Mouse (Mus musculus): Measurements from ENCODE around the gene Taok3.
A peak's percentile ranks its signal among the peaks of the same experiment; 100 is the strongest.
"Not testable (repeated sequence)": the region's sequence is repeated elsewhere in the genome, so short reads cannot be mapped to it uniquely, and the experiment has no call there.

The Taok3 gene

DNA sequence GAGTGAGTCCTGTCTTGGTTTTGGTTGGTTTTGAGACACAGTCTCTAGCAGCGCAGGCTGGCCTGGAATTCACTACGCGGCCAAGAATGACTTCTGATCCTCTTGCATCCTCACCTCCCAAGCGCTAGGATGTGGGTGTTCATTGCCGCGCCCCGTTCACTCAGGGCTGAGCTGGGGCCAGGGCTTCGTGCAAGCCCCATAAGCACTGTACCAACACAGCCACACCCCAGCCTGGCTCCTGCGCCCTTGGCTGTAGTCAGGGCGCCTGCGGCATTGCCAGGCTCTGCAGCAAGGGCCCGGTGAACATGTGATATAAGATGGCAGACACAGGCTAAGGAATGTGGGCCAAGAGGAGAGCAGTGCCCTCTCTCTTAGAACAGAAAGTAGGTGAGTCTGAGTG is 149.5 kb downstream of the Taok3 start:
- DNase-seq: no peak

DNA sequence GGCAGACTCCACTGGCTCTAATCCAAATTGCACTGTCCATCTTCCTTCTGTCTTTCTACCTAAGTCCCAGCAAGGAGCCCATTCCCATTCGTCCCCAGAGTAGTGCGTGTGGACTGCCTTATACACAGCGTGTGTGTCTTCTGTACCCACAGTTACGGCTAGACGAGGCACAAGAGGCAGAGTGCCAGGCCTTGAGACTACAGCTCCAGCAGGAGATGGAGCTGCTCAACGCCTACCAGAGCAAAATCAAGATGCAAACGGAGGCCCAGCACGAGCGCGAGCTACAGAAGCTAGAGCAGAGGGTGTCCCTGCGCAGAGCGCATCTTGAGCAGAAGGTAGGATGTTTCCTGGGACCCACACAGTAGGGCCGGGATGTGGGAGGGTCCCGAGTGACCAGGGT is 152.0 kb downstream of the Taok3 start:
- DNase-seq: no peak

DNA sequence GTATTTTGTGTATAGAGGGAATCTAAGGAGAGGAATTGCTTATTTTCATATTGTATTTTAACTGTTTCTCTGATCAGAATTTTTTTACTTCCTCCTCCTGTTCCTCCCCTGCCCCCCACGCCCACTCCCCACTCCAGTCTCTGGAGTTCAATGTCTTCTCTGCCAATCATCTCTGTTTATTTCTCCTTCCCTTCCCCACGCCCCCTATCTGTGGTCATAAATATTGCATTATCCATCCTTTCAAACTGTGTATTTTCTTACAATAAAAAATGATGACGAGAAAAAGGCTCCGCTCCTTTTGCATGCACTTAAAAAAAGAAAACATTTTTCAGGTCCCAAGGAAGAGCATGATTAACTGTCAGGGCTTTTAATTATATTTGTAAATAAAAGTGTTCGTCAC is 154.9 kb downstream of the Taok3 start:
- DNase-seq: no peak

DNA sequence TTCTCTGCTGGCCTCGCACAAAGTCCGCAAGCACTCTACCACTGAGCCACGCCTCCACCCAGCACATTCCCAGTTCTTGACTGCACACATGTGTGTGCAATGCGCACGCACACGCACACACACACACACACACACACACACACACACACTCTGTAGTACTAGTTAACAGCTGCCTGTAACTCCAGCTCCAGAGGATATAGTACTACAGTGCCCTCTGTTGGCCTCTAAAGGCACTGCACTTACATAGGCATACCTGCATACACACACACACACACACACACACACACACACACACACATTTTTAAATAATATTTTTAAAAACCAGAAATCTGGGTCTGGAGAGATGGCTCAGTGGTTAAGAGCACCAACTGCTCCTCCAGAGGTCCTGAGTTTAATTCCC is 157.9 kb downstream of the Taok3 start:
- no peak for DNase-seq

DNA sequence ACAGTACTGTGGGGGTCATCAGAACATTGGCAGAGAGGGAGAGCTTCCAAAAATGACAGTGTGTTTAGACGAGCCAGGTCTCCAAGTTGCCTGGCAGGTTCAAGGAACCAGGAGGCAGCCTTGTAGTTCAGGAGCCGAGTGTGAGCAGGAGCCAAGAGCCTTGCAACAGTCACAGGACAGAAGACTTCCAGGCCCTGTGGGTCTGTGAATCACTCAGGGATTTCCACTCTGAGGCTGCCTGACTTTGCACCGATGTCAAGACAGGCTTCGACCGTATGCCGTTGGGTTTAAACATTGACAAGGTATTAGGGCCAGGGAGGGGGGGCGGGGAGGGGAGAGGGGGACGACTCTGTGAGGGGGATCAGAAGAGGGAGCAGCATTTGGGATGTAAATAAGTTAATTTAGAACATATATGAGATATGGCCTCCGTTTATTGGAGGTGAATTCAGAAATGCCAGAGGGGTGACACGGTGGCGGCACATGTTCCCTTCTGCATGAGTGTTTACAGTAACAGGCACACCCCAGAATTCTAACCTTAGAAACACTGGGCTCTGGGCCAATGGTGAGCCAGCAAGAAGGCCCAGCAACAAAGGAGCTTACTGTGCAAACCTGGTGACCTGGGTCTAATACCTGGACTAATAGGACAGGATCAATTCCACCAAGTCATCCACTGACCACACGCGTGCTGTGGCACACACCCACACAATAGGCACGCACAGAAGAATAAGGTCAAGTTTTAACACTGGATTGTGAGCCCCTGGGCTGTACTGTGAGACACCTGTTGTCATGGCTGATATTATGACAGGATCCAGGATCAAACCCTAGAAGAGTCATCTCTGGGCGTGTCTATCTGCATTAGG is 159.1 kb downstream of the Taok3 start:
- DNase-seq: peak; percentile 83 to 89

DNA sequence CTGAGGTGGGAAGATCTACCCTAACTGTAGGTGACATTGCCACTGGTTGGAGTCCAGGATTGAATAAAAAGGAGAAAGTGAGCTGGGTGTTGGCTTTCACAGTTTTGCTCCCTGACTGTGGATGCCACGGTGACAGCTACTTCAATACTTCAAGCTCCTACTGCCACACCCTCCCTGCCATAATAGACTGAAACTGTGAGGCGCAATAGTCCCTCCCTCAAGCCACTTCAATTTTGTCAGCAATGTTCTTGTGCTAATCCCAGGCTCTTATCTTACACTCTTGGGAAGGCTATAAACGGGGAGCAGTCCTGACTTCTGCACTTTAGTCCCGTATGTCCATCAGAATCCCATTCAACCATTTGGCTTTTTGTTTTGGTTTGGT is 159.7 kb downstream of the Taok3 start:
- DNase-seq: peak; percentile 28 to 61

DNA sequence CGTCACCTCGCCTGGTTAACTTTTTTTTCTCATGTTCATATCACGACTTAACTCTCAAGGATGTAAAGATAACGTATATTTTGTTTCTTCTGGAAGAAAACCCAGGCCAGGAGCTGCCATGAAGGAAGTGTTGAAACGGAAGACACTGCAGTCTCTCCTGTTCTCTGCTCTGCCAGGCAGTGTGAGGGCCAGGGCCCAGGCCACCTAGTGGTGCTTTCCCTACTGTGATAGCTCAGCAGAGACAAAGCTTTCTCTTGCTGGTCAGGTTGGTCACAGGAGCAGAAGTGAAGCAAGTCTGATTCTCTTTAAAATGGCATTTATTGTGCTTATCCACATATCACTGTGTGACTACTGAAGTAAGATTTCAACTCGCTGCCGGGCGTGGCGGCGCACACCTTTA is 161.6 kb downstream of the Taok3 start:
- no peak for DNase-seq

DNA sequence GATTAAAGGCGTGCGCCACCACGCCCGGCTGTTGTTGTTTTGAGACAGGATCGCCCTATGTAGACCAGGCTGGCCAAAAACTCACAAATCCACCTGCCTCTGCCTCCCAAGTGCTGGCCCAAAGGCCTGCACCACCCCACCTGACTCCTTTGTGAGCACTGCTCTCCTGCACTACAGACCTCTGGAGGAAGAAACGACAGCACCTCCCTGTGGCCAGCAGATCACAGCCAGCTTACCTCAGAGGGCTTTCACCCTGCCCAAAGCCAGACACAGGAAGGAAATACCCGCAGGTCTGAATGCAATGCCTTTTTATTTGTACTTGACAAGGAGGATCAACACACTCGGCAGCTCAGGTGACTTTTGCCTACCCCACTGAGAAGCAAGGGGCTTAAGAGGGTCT is 162.4 kb downstream of the Taok3 start:
- DNase-seq: no peak

DNA sequence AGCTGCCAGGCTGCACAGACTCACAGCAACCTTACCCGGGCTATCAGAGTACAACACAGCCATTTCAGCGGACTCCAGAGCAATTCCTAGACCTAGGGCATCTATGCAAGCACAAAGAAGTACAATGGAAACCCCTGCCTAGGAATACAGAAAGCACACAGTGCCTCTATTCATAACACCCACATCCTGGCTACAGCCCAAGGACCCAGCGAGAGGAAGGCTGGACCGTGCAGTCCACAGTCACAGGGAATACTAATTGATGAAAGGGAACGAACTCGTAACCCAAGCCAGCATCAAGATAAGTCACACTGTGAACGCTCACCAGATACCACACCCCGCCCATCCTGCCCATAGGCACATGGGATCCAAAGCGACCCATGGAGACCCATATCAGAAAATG is 164.1 kb downstream of the Taok3 start:
- DNase-seq: no peak

DNA sequence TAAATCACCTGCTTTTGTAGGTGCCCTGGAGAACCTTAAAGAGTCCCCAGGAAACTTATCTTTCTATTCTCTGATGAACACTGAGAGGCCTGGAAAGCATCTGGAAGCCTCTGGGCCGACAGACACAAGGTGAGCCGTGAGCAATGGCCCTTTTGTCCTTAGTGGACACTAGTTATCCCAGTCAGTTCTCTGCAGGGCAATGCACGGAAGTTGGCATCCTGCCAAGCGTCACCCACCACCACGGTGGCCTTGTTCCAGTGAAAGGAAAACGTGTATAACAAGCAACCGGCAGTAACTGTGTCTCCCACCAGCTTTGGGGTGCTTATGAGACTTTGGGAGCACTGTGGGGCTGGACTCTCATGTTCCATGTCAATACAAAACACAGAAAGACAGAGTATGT is 164.8 kb downstream of the Taok3 start:
- DNase-seq: no peak

DNA sequence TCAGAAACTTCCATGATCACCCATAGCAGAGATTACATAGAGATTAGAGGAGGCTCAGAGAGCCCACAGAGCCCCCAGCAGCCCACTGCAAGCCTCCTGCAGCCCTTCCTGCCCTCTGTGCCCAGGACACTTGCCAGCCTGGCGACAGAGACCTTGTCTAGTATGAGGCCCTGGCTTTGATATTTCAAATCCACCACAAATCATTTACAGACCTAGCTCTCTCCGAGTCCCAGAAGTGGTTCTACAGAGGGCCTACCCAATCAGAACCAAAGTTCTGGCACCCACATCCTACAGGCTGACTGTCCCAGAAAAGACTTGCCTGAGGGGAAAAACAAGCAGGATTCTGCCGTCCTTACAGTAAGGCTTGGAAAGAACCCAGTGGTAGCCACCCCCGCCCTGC is 165.3 kb downstream of the Taok3 start:
- DNase-seq: no peak

DNA sequence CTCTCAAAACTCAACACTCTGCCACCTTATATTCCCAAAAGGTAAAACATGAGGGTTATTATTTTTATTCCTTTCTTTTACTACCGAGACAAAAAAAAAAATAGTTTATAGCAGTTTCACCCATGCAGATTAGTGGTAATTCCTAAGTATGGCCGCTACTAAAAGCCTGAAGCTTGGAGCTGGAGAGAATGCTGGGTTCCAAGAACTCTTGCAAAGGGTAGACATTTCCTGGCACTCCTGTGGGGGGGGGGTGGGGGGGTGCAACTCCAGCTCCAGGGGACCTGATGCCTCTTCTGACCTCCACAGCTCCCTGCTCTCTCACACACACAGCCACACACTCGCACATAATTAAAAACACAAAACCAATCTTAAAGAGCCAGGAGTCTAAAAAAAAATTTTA is 166.4 kb downstream of the Taok3 start:
- DNase-seq: no peak

DNA sequence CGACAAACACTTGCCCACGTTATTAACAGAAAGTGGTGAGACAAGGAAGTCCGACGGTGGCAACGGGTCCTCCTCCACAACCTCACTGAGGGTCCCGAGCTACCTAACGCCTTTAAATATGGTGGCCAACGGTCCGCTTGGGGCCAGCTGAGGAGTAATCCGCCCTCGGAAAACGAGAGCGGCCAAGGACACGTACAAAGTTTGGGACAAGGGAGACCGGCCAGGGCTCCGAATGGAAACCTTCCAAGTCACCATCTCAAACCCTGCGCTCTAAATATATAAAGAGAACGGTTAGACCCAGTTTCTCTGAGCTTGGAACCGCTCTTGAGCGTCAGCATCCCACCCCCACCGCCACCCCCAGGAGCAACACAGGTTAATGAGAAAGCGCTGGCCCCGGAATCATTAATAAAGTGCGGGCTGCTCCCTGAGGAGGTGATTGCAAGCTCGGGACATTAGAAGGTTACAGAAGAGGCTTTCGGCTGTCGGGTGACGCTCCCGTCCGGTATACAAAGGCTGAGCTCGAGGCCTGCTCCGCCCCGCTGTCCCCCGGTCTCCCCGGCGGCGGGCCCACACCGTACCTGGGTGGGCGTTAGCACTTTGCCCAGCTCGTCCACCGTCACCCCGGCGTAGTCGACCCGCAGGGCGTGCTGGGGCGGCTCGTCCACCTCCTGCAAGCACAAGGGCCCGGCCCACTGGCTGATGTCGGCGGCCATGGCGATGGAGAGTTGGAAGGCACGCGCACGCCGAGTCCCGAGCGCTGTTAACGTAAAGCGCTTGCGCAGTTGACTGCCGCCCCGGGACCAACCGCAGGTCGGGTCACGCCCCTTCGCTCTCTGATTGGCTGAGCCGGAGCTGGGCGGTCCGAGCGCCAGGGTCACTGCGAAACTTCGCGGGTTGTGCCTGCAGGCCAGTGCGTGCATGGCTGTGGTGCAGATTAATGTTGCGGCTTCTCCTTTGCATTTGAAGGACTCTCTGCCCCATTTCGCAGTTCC is 167.2 kb downstream of the Taok3 start, which contains the start of gene Pebp1:
Pebp1 (minus strand) TSS at position 795 of the 992 bp plus-strand sequence.
- peak; percentile 96 to 97 for DNase-seq

DNA sequence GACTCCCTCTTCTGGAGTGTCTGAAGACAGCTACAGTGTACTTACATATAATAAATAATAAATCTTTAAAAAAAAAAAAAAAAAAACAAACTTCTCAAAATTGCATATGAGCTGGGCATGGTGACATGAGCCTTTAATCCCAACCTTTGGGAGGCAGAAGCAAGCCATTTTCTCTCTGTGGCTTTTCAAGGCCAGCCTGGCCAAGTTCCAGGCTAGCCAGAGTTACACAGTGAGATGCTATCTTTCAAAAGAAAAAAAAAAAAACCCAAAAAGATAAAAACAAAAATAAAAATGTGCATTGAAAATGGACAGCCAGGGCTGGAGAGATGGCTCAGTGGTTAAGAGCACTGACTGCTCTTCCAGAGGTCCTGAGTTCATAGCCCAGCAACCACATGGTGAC is 169.7 kb downstream of the Taok3 start:
- DNase-seq: no peak

DNA sequence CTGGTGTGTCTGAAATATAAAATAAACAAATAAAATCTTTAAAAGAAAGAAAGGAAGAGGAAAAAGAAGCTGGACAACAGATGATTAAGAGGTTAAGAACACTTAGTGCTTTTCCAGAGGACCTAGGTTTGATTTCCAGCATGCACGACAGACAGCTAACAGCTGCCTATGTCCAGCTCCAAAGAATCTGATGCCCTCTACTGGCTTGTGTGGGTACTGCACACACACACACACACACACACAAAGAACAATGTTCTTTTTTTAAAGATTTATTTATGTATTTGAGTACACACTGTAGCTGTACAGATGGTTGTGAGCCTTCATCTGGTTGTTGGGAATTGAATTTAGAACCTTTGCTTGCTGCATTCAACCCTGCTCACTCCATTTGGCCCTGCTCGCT is 170.2 kb downstream of the Taok3 start:
- no peak for DNase-seq

DNA sequence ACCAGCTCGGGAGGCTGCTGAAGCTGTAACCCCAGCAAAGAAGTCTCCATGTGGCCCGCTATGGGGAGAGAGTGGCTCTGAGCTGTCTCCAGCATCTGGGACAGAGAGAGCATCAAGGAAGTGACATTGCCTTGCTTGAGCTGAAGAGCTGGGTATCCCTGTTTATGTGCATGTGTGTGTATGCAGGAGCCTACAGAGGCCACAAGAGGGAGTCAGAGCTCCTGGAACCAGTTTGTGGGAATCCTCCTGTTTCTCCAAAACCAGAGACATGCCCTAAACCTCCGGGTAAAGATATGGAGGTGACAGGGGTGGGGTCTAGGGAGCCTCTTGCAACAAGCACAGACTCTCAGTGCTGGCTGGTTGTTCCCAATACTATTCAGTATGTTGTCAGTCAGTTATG is 171.4 kb downstream of the Taok3 start:
- no peak for DNase-seq

DNA sequence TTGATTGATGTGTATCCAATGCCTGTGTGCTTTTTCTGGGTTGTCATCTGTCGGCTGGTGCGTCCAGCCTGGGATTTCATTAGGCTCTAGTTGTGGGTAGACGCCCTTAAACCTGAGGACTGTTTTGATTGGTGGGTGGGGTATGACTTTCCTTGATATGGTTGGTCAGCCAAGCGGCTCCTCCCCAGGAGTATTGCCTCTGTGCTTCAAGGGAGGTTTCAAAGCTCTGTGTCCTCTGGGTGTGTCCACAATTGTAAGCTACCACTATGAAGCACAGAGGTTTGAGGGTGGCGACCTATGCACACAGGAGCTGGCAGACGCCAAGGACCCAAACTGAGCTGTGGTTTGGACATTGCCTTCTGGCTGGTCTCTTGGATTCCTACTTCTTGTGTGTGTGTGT is 172.6 kb downstream of the Taok3 start:
- no peak for DNase-seq

DNA sequence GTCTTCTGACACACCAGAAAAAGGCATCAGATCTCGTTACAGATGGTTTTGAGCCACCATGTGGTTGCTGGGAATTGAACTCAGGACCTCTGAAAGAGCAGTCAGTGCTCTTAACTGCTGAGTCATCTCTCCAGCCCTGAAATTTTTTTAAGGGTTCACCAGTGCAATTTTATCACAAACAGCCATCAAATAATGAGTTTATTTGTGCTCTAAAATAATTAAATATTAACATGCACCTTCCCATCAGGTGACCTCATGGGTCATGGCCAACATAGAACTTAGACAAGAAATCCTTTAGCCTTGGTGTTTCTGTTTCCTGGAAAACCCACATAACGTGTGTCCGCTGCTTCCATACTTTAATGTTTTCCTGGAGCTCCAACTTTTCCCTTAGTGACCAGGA is 173.8 kb downstream of the Taok3 start:
- DNase-seq: not testable (repeated sequence)

DNA sequence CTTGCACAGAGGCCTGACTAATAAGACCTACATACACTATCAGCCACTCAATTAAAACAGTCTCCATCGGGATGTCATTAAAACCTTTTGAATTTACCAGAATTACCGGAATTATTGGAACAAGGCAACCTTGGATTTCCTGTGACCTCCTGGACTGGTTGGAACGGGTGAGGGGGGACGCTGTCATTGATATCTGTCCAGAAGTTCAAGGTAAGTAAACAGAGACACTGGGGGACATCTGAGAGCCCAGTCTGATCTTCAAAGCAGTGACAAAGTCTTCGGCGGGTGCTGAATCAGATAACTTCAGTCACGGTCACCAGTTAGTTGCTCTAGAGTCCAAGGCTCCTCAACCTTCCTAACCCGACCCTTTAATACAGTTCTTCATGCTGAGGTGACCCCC is 175.1 kb downstream of the Taok3 start:
- no peak for DNase-seq

DNA sequence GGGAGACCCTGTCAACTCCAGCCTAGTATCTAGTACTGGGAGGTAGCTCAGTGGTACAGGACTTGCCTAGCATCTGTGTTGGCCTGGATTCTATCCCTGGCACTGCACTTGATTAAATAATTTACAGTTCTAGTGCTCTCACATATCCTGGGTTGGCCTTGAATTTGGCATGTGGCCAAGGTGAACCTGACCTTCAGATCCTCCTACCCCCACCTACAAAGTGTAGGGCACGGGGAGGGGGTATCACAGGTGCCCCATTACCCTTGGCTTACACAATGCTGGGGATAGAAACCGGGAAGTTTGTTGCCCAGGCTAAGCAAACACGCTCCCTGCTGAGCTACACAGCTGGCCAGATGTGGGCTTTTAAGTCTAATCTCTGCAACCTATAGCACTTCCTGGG is 183.0 kb downstream of the Taok3 start:
- DNase-seq: peak in 1 of 2 experiments; percentile 27

DNA sequence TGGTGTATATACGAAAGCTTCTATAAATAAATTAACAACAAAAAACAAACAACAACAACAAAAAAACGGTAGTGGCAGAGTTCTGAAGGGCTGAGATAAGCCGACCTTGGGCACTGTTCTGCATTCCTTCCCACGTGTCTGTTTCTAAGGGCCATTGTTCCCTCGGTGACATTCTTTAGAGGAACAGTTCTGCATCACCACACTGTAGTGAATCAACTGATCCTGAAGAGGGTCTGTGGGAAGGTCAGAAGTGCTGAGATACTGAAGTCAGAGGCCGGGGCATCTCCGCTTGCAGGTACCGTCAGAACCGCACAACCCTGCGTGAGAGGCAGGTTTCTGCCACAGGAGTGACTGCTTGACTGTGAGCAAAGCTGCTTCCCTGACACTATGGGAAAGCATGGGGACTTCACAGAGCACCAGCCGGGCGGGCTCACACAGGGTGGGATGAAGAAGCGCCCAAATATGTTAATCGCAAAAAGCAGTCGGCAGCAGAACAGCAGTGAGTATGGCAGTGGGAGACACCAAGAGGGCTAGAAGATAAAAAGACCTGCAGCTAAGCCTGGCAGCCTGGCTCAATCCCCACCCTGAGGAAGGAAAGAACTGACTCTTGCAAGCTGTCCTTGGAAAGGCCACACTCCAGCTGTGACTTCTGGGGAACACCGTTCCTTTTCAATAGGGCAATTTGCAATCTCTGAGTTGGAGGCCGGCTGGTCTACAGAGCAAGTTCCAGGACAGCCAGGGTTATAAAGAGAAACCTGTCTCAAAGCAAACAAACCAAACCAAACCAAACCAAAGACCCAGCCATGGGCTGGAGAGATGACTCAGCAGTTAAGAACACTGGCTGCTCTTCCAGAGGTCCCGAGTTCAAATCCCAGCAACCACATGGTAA is 184.0 kb downstream of the Taok3 start:
- DNase-seq: no peak

DNA sequence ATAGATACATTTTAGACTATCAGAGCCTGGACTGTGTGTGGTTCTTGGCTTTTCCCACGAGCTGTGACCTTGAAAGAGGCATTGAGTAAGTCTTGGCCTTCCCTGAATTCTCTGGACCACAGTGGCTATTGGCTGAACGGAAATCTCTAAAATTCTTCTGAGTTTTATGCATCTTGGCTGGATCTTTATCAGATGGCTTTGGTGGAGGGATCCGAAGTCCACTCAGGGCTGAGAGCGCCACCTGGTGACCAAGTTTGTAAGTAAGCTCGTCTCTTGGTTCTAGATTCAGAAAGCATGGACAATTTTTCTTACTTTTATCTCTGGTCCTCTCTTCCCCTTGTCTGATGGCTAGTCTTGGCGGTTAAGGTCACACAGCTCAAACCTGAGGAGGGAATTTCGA is 185.0 kb downstream of the Taok3 start:
- DNase-seq: peak; percentile 69 to 70

DNA sequence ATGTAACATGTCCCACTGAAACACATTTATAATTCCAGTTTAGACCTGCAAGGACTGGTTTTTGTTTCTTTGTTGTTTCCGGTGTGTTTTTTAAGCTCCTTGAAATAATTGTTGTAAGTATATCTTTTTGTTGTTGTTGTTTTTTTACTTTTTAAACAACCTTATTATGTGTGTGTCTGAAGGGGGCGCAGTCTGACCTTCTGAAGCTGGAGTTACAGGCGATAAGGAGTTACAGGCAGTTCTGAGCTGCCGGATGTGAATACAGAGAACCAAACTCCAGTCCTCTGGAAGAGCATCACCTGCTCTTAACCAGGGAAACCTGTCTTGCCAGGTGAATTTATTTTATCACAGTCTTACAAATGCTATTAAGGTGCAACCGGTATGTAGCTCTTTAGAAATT is 185.8 kb downstream of the Taok3 start:
- DNase-seq: no peak
